In the genomic region with DNA sequence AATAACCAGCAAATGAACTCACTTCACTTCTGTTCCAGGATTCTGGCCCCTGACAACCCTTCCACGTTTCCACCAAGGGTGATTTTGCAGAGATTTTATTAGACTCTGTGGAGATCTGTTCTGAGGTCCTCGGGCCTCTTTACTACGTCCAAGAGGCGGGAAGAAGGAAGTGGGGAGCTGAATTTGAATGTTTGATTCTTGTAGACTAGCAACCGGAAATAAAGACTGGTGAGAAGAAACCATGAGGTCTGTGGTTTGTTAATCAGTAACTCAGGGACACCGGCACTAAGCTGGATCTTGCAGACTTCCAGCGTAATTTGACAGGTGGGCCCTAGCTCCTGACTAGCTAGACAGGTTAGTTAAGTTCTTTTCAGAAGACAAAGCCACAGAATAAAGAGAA, we compare ENCODE assay signal across 11 mouse cellular contexts. TPM values are rescaled to one million over a fixed set of nuclear protein-coding genes. Genes with fewer than 3 reads are reported as not detected.
A peak's percentile ranks its signal among the peaks of the same experiment; 100 is the strongest.
DNase-seq lines count a peak whose midpoint lies in the region; ATAC-seq and TF ChIP-seq lines count a peak whose summit lies in the region.
"Had no signal": no experiment of that assay in that cellular context is flagged by ENCODE, and none has a peak within 500 bp of the region (broad histone marks: within the 10 kb centered on the region; RNA-seq: fewer than 3 reads in every experiment).

No protein-coding gene starts in this region.

- H3K27me3 ChIP-seq in midbrain, embryonic 11.5 days (ENCODE audit: control insufficient read depth, insufficient read depth, low read length): no peaks in the 10 kb centered on the region
- H3K27me3 ChIP-seq in midbrain, postnatal 0 days (ENCODE audit: insufficient read depth, low read length): no peaks in the 10 kb centered on the region
- no peaks in the 10 kb centered on the region; the same call in 1 of the 2 replicates for H3K27me3 ChIP-seq in stomach, embryonic 16.5 days (ENCODE audit: control insufficient read depth, insufficient read depth, low read length)
- H3K27me3 ChIP-seq in forebrain, embryonic 12.5 days: no peaks in the 10 kb centered on the region
- H3K27me3 ChIP-seq: midbrain, embryonic 13.5 days had no signal

- no peak overlapping the region for H3K9ac ChIP-seq in midbrain, embryonic 11.5 days (ENCODE audit: low read length)
- H3K9ac ChIP-seq in midbrain, postnatal 0 days (replicated peaks; ENCODE audit: low read length, poor library complexity, severe bottlenecking): no peak overlapping the region
- 0 out of 2 replicates have a peak overlapping the region, but pooled peaks have one; percentile 28 for H3K9ac ChIP-seq in stomach, embryonic 16.5 days (ENCODE audit: low read length)
- no peak overlapping the region for H3K9ac ChIP-seq in forebrain, embryonic 12.5 days
- H3K9ac ChIP-seq: midbrain, embryonic 13.5 days had no signal

- 68% methylated on average over 7 of the region's 7 CpGs for WGBS in midbrain, embryonic 11.5 days
- 58% methylated on average over 7 of the region's 7 CpGs for WGBS in midbrain, postnatal 0 days
- 42% methylated on average over 7 of the region's 7 CpGs for WGBS in stomach, embryonic 16.5 days
- WGBS in forebrain, embryonic 12.5 days: 77% methylated on average over 7 of the region's 7 CpGs

- peak; percentile 80 for DNase-seq in midbrain, embryonic 11.5 days (ENCODE audit: low spot score, missing footprints)
- no peak for DNase-seq in midbrain, postnatal 0 days (ENCODE audit: low spot score)
- peak; percentile 33 for DNase-seq in kidney, postnatal 10 days
- no peak for DNase-seq in cerebellum, adult 11 months
- DNase-seq in adrenal gland, adult 18-20 months (ENCODE audit: low spot score in 2 of 2): no peak
- DNase-seq: adrenal gland, adult 2 months; heart, postnatal 36 days had no signal

- H3K27ac ChIP-seq in midbrain, embryonic 11.5 days (ENCODE audit: low read depth, low read length): no peak overlapping the region
- H3K27ac ChIP-seq in midbrain, postnatal 0 days (ENCODE audit: low read depth, low read length): no peak overlapping the region
- peak overlapping the region; percentile 91 for H3K27ac ChIP-seq in stomach, embryonic 16.5 days (ENCODE audit: low read length)
- no peak overlapping the region for H3K27ac ChIP-seq in forebrain, embryonic 12.5 days
- H3K27ac ChIP-seq: midbrain, embryonic 13.5 days had no signal

- H3K4me1 ChIP-seq in midbrain, embryonic 11.5 days (ENCODE audit: control insufficient read depth, insufficient read depth, low read length): peaks cover 17% of the 10 kb centered on the region
- peaks cover 3% of the 10 kb centered on the region; the same call in 1 of the 2 replicates for H3K4me1 ChIP-seq in midbrain, postnatal 0 days (ENCODE audit: insufficient read depth, low read length)
- H3K4me1 ChIP-seq in stomach, embryonic 16.5 days (ENCODE audit: control insufficient read depth, insufficient read depth, low read length): no peaks in the 10 kb centered on the region
- peaks cover 29% of the 10 kb centered on the region for H3K4me1 ChIP-seq in forebrain, embryonic 12.5 days

- no peak overlapping the region for H3K4me2 ChIP-seq in midbrain, embryonic 11.5 days
- no peak overlapping the region for H3K4me2 ChIP-seq in midbrain, postnatal 0 days (ENCODE audit: low read depth, low read length, poor library complexity, severe bottlenecking)
- peak overlapping the region; percentile 40 for H3K4me2 ChIP-seq in stomach, embryonic 16.5 days (ENCODE audit: low read depth, low read length)
- no peak overlapping the region for H3K4me2 ChIP-seq in forebrain, embryonic 12.5 days
- H3K4me2 ChIP-seq: midbrain, embryonic 13.5 days had no signal

- no peak overlapping the region for H3K4me3 ChIP-seq in midbrain, embryonic 11.5 days (ENCODE audit: low read depth, low read length)
- H3K4me3 ChIP-seq in midbrain, postnatal 0 days (ENCODE audit: low read depth, low read length): no peak overlapping the region
- peak overlapping the region; percentile 44 for H3K4me3 ChIP-seq in stomach, embryonic 16.5 days (replicated peaks; ENCODE audit: low read length)
- no peak overlapping the region for H3K4me3 ChIP-seq in forebrain, embryonic 12.5 days (replicated peaks)
- H3K4me3 ChIP-seq: midbrain, embryonic 13.5 days had no signal

- no peak for ATAC-seq in midbrain, embryonic 11.5 days (ENCODE audit: low FRiP score)
- no peak for ATAC-seq in midbrain, postnatal 0 days (ENCODE audit: low FRiP score)
- peak; percentile 84 to 89 for ATAC-seq in hematopoietic stem cell, adult 5-6 weeks (replicated peaks in 1 of 2; ENCODE audit: insufficient read depth in 1 of 2, low FRiP score in 2 of 2, low TSS enrichment in 1 of 2, low read depth in 1 of 2, poor library complexity in 2 of 2, severe bottlenecking in 2 of 2)
- peak; percentile 90 for ATAC-seq in stomach, embryonic 16.5 days (ENCODE audit: insufficient read depth, low FRiP score)
- no peak for ATAC-seq in forebrain, embryonic 12.5 days (ENCODE audit: low FRiP score)
- ATAC-seq: midbrain, embryonic 13.5 days had no signal

- H3K36me3 ChIP-seq in midbrain, embryonic 11.5 days (ENCODE audit: control insufficient read depth, insufficient read depth, low read length): no peaks in the 10 kb centered on the region
- no peaks in the 10 kb centered on the region for H3K36me3 ChIP-seq in midbrain, postnatal 0 days (ENCODE audit: insufficient read depth, low read length)
- no peaks in the 10 kb centered on the region for H3K36me3 ChIP-seq in stomach, embryonic 16.5 days (ENCODE audit: control insufficient read depth, insufficient read depth, low read length)
- no peaks in the 10 kb centered on the region for H3K36me3 ChIP-seq in forebrain, embryonic 12.5 days (replicated peaks)
- H3K36me3 ChIP-seq: midbrain, embryonic 13.5 days had no signal

- no peaks in the 10 kb centered on the region for H3K9me3 ChIP-seq in midbrain, embryonic 11.5 days (ENCODE audit: control insufficient read depth, low read length)
- no peaks in the 10 kb centered on the region for H3K9me3 ChIP-seq in midbrain, postnatal 0 days (ENCODE audit: low read length)
- H3K9me3 ChIP-seq in stomach, embryonic 16.5 days (replicated peaks; ENCODE audit: control insufficient read depth, low read length): no peaks in the 10 kb centered on the region
- no peaks in the 10 kb centered on the region for H3K9me3 ChIP-seq in forebrain, embryonic 12.5 days
- H3K9me3 ChIP-seq: midbrain, embryonic 13.5 days had no signal

- no peak for TF ChIP-seq CTCF in midbrain, postnatal 0 days (IDR thresholded peaks at IDR 0.05)

RNA-seq across cellular contexts. Expression of gene Plch1, which starts 5.6 kb away (rescaled TPM):
- polyA plus RNA-seq in midbrain, embryonic 11.5 days (2014; fragmentation: Nextera tagmentation; extraction: Ambion mirVana): 38.7 and 43.6 TPM in 2 replicates
- total RNA-seq in midbrain, postnatal 0 days (2014; rRNA removed): 19.2 and 23.5 TPM in 2 replicates
- polyA plus RNA-seq in midbrain, postnatal 0 days (2015; fragmentation: Nextera tagmentation; extraction: Ambion mirVana): 5.4 and 5.6 TPM in 2 replicates
- total RNA-seq in hematopoietic stem cell, adult 5-6 weeks (2017): 0.10 and 0.38 TPM in 2 replicates
- 7.4 and 7.6 TPM in 2 replicates for polyA plus RNA-seq in stomach, embryonic 16.5 days (2015; fragmentation: Nextera tagmentation; extraction: Ambion mirVana)
- total RNA-seq in adrenal gland, adult 18-20 months (2021): under 1 TPM in 1 of 2 experiments, not detected in 1; 0.06 TPM
- polyA plus RNA-seq in forebrain, embryonic 12.5 days (2016; fragmentation: Nextera tagmentation; extraction: Ambion mirVana): 25.0 and 26.0 TPM in 2 replicates
- total RNA-seq: adrenal gland, adult 2 months had no signal
- polyA plus RNA-seq: adrenal gland, adult 2 months had no signal

RNA-seq across cellular contexts. Expression of gene E130311K13Rik, which starts 35.6 kb away (rescaled TPM):
- polyA plus RNA-seq in midbrain, embryonic 11.5 days (2014; fragmentation: Nextera tagmentation; extraction: Ambion mirVana): 2.3 and 3.4 TPM in 2 replicates
- 10.3 and 10.6 TPM in 2 replicates for total RNA-seq in midbrain, postnatal 0 days (2014; rRNA removed)
- 10.9 and 11.6 TPM in 2 replicates for polyA plus RNA-seq in midbrain, postnatal 0 days (2015; fragmentation: Nextera tagmentation; extraction: Ambion mirVana)
- total RNA-seq in hematopoietic stem cell, adult 5-6 weeks (2017): 15.4 and 15.6 TPM in 2 replicates
- 6.1 and 6.4 TPM in 2 replicates for polyA plus RNA-seq in stomach, embryonic 16.5 days (2015; fragmentation: Nextera tagmentation; extraction: Ambion mirVana)
- total RNA-seq in adrenal gland, adult 18-20 months (2021): 1 to 10 TPM; 7.0 to 8.1 TPM
- 2.9 and 3.0 TPM in 2 replicates for polyA plus RNA-seq in forebrain, embryonic 12.5 days (2016; fragmentation: Nextera tagmentation; extraction: Ambion mirVana)

Comparison
In these comparisons a context has a peak if more than half of its experiments do, and no peak if none do; other contexts are left out.
1. DNase-seq: peak in midbrain, embryonic 11.5 days (single experiment) and kidney, postnatal 10 days (single experiment); none in midbrain, postnatal 0 days (single experiment), cerebellum, adult 11 months (single experiment) and adrenal gland, adult 18-20 months (0 of 2).
2. ATAC-seq: peak in hematopoietic stem cell, adult 5-6 weeks (2 of 2) and stomach, embryonic 16.5 days (single experiment); none in midbrain, embryonic 11.5 days (single experiment), midbrain, postnatal 0 days (single experiment) and forebrain, embryonic 12.5 days (single experiment).